Mouse (Mus musculus) hindbrain, embryonic 12.5 days (tissue): ENCODE measurements around the gene Flad1. TPM values are rescaled to one million over a fixed set of nuclear protein-coding genes. Genes with fewer than 3 reads are reported as not detected.

Experiments used
- ATAC-seq: fragments of 200-750 bp; cut with Nextera tagmentation; 2 replicates; pipeline ENCODE4 v1.8.0; 2017; ENCODE audit warnings: moderate TSS enrichment; ENCODE audit not compliant: low FRiP score
- H3K27ac ChIP-seq: fragments of 300-500 bp; sonication (generic); 2 replicates; pipeline ENCODE4 v1.5.1; 2016; ENCODE audit warnings: mild to moderate bottlenecking
- H3K27me3 ChIP-seq: fragments of 300-500 bp; sonication (generic); 2 replicates; pipeline ENCODE4 v1.6.1; 2016; ENCODE audit warnings: mild to moderate bottlenecking
- H3K36me3 ChIP-seq: fragments of 300-500 bp; sonication (generic); 2 replicates; pipeline ENCODE4 v1.6.1; 2016; ENCODE audit warnings: mild to moderate bottlenecking
- H3K4me1 ChIP-seq: fragments of 300-500 bp; sonication (generic); 2 replicates; pipeline ENCODE4 v1.6.1; 2016
- H3K4me2 ChIP-seq: fragments of 300-500 bp; sonication (generic); replicated peaks from 2 replicates; pipeline ENCODE4 v1.6.1; 2016; ENCODE audit warnings: mild to moderate bottlenecking
- H3K4me3 ChIP-seq: fragments of 300-500 bp; sonication (generic); 2 replicates; pipeline ENCODE4 v1.5.1; 2016; ENCODE audit warnings: mild to moderate bottlenecking
- H3K9ac ChIP-seq: fragments of 300-500 bp; sonication (generic); 2 replicates; pipeline ENCODE4 v1.6.1; 2016; ENCODE audit warnings: mild to moderate bottlenecking, moderate library complexity
- H3K9me3 ChIP-seq: fragments of 300-500 bp; sonication (generic); replicated peaks from 2 replicates; pipeline ENCODE4 v1.6.1; 2016; ENCODE audit warnings: mild to moderate bottlenecking
- WGBS: fragments of 180-500 bp; shearing (Covaris S2); methylation state at CpG from one replicate; pipeline ENCODE4 v1.1.7; 2016; 5-methylcytosine and 5-hydroxymethylcytosine counted together
- polyA plus RNA-seq: library from polyadenylated mRNA; unstranded; fragments of >200 nt; fragmentation: Nextera tagmentation; extraction: Ambion mirVana; gene quantifications from 2 replicates; pipeline ENCODE4 v1.2.1, GENCODE M21; 2016

Gene Flad1
- polyA plus RNA-seq, 1 experiment from 2014 or later = 36.9 TPM

DNA sequence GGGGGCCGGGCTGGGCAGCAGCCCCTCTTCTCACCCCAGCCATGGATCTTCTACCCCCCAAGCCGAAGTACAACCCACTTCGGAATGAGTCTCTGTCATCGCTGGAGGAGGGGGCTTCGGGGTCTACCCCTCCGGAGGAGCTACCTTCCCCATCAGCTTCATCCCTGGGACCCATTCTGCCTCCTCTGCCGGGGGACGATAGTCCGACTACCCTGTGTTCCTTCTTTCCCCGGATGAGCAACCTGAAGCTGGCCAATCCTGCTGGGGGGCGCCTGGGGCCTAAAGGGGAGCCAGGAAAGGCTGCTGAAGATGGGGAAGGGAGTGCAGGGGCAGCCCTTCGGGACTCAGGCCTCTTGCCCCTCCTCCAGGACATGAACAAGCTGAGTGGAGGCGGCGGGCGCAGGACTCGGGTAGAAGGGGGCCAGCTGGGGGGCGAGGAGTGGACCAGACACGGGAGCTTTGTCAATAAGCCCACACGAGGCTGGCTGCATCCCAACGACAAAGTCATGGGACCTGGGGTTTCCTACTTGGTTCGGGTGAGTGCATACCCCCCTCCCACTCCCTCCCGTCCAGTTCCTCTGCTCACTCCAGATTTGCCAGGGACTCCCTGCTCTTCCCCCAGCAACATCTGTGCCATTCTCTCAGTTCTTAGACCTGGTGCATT, 10.3 kb upstream of the Flad1 start:
- WGBS = 5% methylated on average over 21 of the region's 22 CpGs

DNA sequence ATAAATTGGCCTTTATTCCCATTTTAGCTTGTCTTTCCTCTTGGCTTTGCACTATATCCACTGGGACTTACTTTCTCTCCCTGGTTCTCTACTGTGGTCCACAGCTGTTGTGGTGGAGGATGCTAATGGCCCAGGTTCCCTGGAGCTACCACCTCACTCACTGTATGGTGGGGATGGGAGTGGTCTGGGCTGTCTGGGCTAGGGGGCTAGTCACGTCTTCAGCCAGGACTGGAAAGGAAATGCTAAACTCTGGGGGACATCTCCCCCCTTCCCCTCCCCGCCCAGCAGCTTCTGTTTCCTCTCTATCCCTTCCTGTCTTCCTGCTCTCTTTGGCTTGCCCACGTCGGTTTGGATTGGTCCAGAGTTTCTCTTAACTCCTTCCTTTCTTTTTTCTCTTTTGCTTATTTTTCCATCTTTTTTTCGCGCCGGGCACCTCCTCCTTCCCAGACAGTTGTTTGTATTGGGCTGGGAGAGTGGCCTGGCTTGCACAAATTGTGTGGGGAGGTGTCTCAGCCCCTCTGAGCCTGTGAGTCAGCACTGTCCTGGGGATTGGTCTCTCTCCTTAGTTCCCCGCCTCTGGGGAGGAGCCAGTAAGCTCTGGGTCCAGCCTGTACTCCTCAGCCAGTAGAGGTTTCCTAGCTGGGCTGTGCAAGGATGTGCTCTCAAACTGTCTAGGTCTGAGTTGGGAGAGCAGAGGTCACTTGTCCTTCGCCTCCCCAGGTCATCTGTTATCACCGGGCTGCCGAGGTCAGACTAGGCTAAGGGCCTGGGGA, 9.5 kb upstream of the Flad1 start:
- peak overlapping the region; percentile 65 for H3K4me2 ChIP-seq
- H3K36me3 ChIP-seq = peaks cover 13% of the 10 kb centered on the region
- peak overlapping the region; percentile 64 for H3K9ac ChIP-seq
- H3K27me3 ChIP-seq = no peaks in the 10 kb centered on the region
- H3K4me1 ChIP-seq = peaks cover 46% of the 10 kb centered on the region
- peak overlapping the region; percentile 67 for H3K27ac ChIP-seq
- no peaks in the 10 kb centered on the region for H3K9me3 ChIP-seq
- WGBS = 4% methylated on average over 11 of the region's 11 CpGs
- peak; percentile 24; the same call in 1 of the 2 replicates for ATAC-seq
- peak overlapping the region; percentile 38 for H3K4me3 ChIP-seq

More for the DNA sequence above, 10.3 kb upstream of the Flad1 start:
- Histone ChIP-seq H3K9ac (peak overlapping the region; percentile 64), H3K4me2 (peak overlapping the region; percentile 65), H3K4me1 (peaks cover 39% of the 10 kb centered on the region), H3K4me3 (peak overlapping the region; percentile 38), H3K9me3 (no peaks in the 10 kb centered on the region), H3K27me3 (no peaks in the 10 kb centered on the region), H3K27ac (peak overlapping the region; percentile 67), H3K36me3 (peaks cover 14% of the 10 kb centered on the region)
- ATAC-seq = no peak

DNA sequence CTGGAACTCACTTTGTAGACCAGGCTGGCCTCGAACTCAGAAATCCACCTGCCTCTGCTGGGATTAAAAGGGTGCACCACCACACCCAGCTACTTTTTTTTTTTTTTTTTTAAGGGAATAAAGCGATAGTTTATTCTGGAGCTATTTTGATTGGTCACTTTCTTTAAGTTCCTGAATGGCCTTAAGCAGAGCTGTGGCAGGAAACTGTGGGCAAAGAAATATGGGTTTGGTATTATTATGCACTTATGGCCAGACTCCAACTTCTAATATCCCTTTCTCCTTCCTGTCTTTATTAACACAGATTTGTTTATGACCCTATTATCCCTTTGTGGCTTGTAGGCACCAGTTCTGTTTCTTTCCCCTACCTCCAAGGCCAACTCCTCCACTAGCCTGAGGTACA, 8.8 kb upstream of the Flad1 start:
- Histone ChIP-seq H3K27me3 (no peaks in the 10 kb centered on the region), H3K4me3 (no peak overlapping the region), H3K4me2 (peak overlapping the region; percentile 65), H3K36me3 (peaks cover 21% of the 10 kb centered on the region), H3K27ac (peak overlapping the region; percentile 67; the same call in 1 of the 2 replicates), H3K4me1 (peaks cover 46% of the 10 kb centered on the region), H3K9ac (no peak overlapping the region), H3K9me3 (no peaks in the 10 kb centered on the region)
- 72% methylated on average over 2 of the region's 2 CpGs for WGBS
- ATAC-seq = no peak

DNA sequence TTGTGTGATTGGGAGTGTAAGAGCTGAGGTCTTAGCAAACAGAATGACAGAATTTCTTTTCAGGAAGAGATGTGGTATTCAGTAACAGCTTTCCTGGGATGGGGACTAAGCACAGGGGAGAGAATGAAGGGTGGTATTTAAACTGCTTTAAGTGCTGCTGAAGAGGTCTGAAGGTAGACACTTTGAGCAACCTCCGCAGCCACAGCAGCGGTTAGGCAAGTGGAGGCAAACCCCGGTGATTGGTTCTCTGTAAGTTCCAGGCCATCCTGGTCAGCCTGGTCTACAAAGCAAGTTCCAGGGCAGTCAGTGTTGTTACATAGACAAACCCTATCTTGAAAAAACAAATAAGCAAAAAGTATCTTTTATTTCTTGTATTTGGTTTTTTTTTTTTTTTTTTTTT, 8.3 kb upstream of the Flad1 start:
- Histone ChIP-seq H3K4me3 (peak overlapping the region; percentile 59), H3K36me3 (peaks cover 19% of the 10 kb centered on the region), H3K4me1 (peaks cover 46% of the 10 kb centered on the region), H3K9ac (peak overlapping the region; percentile 72), H3K9me3 (no peaks in the 10 kb centered on the region), H3K27me3 (no peaks in the 10 kb centered on the region), H3K27ac (peak overlapping the region; percentile 91), H3K4me2 (peak overlapping the region; percentile 85)
- WGBS = 33% methylated on average over 3 of the region's 3 CpGs
- ATAC-seq = no peak

DNA sequence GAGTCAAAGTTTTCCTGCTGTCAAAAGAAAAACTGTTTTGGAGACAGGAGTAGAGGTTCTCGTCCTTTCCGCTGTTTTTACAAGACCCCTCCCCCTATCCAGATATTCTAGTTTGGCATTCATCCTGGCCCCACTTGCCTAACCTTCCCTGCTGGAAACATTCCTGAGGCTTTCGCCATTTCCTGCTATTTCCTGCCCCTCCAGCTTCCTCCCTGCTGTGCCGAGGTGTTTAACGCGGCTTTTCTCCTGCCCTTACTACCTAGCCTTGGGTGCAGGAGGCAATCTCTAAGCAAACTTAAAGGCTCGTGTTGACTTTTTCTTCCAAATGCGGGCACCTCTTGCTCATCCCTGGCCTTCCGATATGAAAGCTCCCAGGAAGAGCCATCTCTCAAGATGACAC, 7.9 kb upstream of the Flad1 start:
- H3K27me3 ChIP-seq = no peaks in the 10 kb centered on the region
- no peak for ATAC-seq

DNA sequence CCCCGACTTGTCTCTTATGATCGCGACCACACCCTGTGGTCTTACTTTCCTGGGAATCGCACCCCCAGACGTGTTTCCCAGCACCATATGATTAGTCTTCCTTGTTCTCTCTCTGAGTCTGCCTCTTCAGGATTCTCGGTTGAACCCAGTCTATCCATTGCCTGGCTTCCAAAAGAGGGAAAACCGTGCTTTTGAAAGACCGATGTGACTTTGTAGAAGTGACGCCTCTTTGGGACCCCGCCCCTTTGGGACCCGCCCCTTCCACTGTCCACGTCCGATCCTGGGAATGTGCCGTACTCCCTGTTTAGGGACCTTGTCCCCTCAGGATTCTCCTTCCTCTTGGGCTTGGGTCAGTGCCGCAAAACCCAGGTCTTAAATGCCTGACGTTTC, 7.2 kb upstream of the Flad1 start:
- peak; percentile 20 for ATAC-seq
- Histone ChIP-seq H3K36me3 (peaks cover 23% of the 10 kb centered on the region), H3K4me3 (peak overlapping the region; percentile 59), H3K27ac (peak overlapping the region; percentile 91), H3K9me3 (no peaks in the 10 kb centered on the region), H3K27me3 (no peaks in the 10 kb centered on the region), H3K4me2 (peak overlapping the region; percentile 85), H3K4me1 (peaks cover 46% of the 10 kb centered on the region), H3K9ac (peak overlapping the region; percentile 72)
- under 1% methylated on average over 16 of the region's 16 CpGs for WGBS

More for the DNA sequence above, 7.9 kb upstream of the Flad1 start:
- peaks cover 46% of the 10 kb centered on the region for H3K4me1 ChIP-seq
- H3K9ac ChIP-seq = peak overlapping the region; percentile 72
- WGBS = 3% methylated on average over 9 of the region's 9 CpGs
- H3K9me3 ChIP-seq = no peaks in the 10 kb centered on the region
- H3K4me3 ChIP-seq = peak overlapping the region; percentile 59
- peaks cover 19% of the 10 kb centered on the region for H3K36me3 ChIP-seq
- H3K4me2 ChIP-seq = peak overlapping the region; percentile 85
- H3K27ac ChIP-seq = peak overlapping the region; percentile 91

DNA sequence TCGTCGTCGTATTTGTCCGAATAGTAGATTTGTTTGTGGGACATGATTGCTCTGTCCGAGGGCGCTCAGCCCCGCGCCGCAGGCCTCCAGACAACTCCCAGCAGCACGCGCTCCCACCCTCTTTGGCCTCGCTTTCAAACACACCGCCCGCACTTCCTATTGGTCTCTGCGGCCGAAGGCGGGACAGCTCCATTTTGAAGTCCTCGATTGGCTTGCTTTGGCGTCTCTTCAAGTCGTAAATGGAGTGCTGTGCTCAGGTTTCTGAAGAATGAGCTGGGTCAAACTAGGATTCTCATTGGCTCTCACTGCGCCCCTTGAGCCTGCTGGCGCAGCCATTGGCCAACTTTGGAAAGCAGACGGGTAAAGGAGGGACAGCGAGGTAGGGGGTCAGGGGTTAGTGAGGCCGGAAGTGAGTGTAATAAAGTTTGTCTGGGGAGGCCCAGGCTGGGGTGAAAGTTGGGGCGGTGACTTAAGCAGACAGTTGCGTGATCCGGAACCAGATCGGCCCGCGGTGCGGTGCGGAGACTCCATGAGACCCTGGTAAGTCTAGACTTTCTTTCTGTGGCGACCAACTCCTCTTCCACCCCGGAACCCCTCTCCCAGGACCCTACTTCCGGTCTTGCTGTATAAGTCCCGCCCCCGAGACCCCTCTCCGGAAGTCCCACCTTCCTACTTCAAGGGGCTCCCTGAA, 6.6 kb upstream of the Flad1 start, which contains the start of the genes Cks1b and Shc1:
TSS of gene Cks1b (minus strand) at position 214 of the 691 bp plus-strand sequence.
TSS of gene Shc1 (plus strand) at position 274 of the 691 bp plus-strand sequence.
- Histone ChIP-seq H3K27ac (peak within 1 kb of the TSS; percentile 91), H3K4me1 (peaks cover 45% of the 10 kb centered on the region), H3K9ac (peak within 1 kb of the TSS; percentile 72), H3K4me3 (peak within 1 kb of the TSS; percentile 59), H3K4me2 (peak within 1 kb of the TSS; percentile 85), H3K9me3 (no peaks in the 10 kb centered on the region), H3K27me3 (no peaks in the 10 kb centered on the region), H3K36me3 (peaks cover 25% of the 10 kb centered on the region)
- WGBS = under 1% methylated on average over 39 of the region's 39 CpGs
- ATAC-seq = peak; percentile 97

DNA sequence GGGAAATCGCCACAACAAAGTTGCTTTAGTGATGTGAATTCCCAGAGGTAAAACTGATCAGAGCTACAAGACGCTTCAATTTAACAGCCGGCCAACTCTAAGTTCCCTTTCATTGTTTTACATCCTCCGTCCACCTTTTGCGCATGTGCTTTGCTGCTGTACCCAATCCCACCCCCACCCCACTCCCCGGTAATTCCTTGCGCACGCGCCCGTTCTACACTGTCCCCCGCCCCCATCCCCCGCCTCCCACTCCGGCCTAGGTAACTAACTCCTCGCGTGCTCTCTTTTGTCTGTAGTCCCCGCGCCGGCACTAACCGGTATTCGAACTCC, 6.1 kb upstream of the Flad1 start:
- peak; percentile 47 for ATAC-seq
- Histone ChIP-seq H3K9me3 (no peaks in the 10 kb centered on the region), H3K27me3 (no peaks in the 10 kb centered on the region), H3K36me3 (peaks cover 25% of the 10 kb centered on the region), H3K27ac (peak overlapping the region; percentile 78), H3K9ac (peak overlapping the region; percentile 60), H3K4me1 (peaks cover 43% of the 10 kb centered on the region), H3K4me3 (peak overlapping the region; percentile 59), H3K4me2 (peak overlapping the region; percentile 85)
- under 1% methylated on average over 20 of the region's 20 CpGs for WGBS

DNA sequence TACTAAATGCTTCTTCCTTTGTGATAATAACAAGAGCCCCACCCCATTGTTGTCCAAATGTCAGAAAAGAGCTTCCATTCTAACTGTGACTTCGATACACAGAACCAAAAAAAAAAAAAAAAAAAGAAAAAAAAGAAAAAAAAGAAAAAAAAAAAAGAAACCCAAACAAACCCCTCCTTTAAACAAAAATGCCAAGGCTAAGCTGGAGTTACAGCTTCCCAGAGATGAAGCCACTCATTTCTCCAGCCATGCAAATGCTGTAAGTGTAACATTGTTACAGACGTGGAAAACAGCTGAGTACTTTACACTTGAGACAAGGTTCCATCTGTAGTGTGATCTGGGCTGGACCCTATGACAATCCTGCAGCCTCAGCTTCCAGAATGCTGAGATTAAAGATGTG, 5.5 kb upstream of the Flad1 start:
- Histone ChIP-seq H3K9ac (peak overlapping the region; percentile 60), H3K4me1 (peaks cover 40% of the 10 kb centered on the region), H3K4me2 (peak overlapping the region; percentile 85), H3K27ac (peak overlapping the region; percentile 78; the same call in 1 of the 2 replicates), H3K4me3 (peak overlapping the region; percentile 59), H3K27me3 (no peaks in the 10 kb centered on the region), H3K9me3 (no peaks in the 10 kb centered on the region), H3K36me3 (peaks cover 25% of the 10 kb centered on the region)
- 36% methylated on average over 2 of the region's 2 CpGs for WGBS
- ATAC-seq = no peak

DNA sequence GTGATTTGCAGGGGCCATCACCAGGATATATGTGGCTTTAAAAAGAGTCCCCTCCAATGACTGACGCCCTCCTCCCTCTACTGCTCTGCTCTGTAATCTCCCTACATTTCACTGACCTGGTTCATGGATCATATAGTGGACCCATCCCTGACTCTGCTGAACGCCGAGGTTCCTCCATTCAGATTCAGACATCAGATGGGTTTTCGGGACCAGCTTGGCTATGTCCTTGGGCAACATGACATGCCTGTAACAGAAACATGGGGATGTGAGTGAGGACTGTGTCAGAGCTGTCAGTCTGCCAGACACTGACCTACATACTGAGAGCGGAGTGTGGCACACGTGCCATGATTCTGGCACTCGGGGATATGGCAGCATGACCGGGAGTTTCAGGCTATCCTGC, 4.5 kb upstream of the Flad1 start:
- no peaks in the 10 kb centered on the region for H3K27me3 ChIP-seq
- H3K27ac ChIP-seq = no peak overlapping the region
- no peaks in the 10 kb centered on the region for H3K9me3 ChIP-seq
- H3K9ac ChIP-seq = no peak overlapping the region
- WGBS = 97% methylated on average over 8 of the region's 8 CpGs
- no peak overlapping the region for H3K4me2 ChIP-seq
- no peak for ATAC-seq
- H3K4me3 ChIP-seq = no peak overlapping the region
- H3K36me3 ChIP-seq = peaks cover 25% of the 10 kb centered on the region
- peaks cover 32% of the 10 kb centered on the region for H3K4me1 ChIP-seq

DNA sequence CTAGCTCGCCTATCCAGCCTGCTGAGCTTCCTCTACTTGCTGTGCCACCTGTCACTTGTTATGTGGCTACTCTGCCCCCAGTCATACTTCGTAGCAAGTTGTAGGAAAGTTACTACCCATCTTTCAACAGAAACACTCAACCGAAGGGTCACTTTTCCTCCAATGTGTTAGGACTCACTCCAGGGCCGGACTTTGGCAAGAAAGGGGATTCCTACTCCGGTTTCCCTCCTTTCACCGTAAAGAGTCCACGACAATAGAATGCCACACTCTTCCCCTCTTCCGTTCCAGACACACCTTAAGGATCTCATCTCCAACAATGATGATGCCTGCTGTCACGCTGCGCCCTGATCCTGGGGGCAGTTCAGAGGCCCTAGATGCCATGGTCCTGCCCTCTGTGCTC, 806 bp downstream of the Flad1 start:
- Histone ChIP-seq H3K4me2 (peak overlapping the region; percentile 65), H3K36me3 (peaks cover 20% of the 10 kb centered on the region), H3K4me1 (peaks cover 15% of the 10 kb centered on the region), H3K27ac (peak overlapping the region; percentile 40; the same call in 1 of the 2 replicates), H3K9me3 (no peaks in the 10 kb centered on the region), H3K4me3 (peak overlapping the region; percentile 44), H3K27me3 (no peaks in the 10 kb centered on the region), H3K9ac (peak overlapping the region; percentile 60)
- WGBS = 82% methylated on average over 10 of the region's 10 CpGs
- no peak for ATAC-seq

DNA sequence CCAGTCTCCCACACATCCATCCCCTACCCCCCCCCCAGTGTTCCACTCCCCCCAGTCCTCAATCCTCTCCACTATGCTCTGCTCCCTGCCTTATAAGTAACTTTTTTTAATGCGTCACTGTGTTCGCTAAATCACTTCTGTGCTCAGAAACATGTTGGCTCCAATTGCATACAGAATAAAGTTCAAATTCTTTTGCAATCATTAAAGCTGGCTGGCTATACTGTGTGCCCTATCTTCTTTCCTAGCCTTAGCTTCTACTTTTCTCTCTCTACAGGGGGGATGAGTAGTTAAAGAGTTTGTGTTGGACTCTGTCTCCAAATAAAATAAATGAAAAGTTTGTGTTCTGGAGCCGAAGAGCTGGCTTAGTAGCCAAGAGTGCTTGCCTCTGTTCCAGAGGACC, 2.0 kb downstream of the Flad1 start:
- no peak for ATAC-seq
- H3K36me3 ChIP-seq = peaks cover 16% of the 10 kb centered on the region
- peaks cover 15% of the 10 kb centered on the region for H3K4me1 ChIP-seq
- H3K4me2 ChIP-seq = no peak overlapping the region
- H3K27me3 ChIP-seq = no peaks in the 10 kb centered on the region
- H3K27ac ChIP-seq = no peak overlapping the region
- no peaks in the 10 kb centered on the region for H3K9me3 ChIP-seq
- no peak overlapping the region for H3K9ac ChIP-seq
- 92% methylated on average over 3 of the region's 3 CpGs for WGBS
- no peak overlapping the region for H3K4me3 ChIP-seq
